Mouse (Mus musculus) ovary, postnatal 36 days (tissue): ENCODE data around the gene Pdss1.
"Not testable (repeated sequence)": the region's sequence is repeated elsewhere in the genome, so short reads cannot be mapped to it uniquely, and the experiment has no call there.

Experiments used
- DNase-seq: peaks from one replicate; pipeline ENCODE4 v3.0.0; 2022; ENCODE audit warnings: low spot score, mixed read lengths

The Pdss1 gene

DNA sequence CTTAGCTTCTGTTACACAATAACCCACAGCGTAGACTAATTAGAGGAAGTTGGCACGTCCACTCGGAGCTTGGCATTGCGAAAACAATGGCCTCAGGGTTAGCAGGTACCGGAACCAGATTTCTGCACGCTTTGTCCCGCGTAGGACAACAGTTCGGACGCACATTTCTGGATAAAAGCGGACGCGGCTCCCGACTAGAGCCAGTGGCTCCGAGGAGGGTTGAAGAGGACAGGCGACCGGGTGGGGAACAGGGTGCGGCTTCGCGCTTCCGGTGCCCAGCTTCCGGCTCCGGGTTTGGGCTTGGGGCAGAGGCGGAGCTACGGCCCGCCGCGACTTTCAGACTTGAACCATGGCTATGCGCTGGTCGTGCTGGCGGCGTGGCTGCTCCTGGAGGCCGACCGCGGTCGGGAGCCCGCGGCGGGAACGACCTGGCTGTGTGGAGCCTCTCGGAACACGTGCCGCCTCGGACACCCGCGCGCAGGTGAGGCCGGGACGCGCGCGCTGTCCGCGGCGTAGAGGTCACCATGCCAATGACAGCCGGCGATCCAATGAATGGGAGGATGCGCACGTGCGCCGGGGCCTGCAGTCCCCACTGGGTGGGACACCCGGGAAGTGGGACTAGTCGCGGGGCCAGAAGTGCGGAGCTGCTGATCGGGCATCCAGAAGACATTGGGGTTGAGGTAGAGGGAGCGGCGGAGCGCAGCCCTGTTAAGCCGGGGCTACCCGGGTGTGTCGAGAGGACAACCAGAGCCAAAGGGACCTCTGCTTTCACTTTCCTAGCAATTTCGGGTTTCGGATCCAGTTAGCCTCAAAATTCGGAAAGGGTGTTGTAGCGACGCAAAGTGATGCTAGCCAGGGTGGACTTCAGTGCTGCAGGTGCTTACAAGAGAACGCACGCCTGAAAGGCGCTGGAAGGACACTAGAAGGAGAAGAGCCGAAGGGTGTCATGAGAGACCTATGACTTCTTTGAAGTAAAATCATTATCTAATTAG is at the start of gene Pdss1:
TSS of gene Pdss1 (plus strand) at position 241 of the 992 bp plus-strand sequence.
- peak; percentile 89 for DNase-seq

DNA sequence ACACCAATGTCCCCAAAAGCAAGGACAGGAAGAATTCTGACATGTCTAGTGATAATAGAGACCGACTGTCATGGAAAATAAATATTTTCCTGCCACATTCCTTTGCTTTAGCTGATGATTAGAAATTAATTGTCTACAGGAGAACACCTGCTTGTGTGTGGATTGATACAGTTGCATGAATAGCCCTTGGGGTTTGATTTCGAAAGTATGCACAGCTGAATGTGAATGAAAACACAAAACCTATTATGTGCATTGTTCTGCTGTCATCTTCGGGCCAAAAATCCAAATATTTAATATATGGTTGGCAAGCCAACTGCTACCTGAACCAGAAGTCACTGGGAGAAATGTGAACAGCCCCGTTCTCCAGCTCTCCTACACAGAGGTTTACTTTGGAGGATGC is 43.4 kb upstream of the Pdss1 start:
- no peak for DNase-seq

DNA sequence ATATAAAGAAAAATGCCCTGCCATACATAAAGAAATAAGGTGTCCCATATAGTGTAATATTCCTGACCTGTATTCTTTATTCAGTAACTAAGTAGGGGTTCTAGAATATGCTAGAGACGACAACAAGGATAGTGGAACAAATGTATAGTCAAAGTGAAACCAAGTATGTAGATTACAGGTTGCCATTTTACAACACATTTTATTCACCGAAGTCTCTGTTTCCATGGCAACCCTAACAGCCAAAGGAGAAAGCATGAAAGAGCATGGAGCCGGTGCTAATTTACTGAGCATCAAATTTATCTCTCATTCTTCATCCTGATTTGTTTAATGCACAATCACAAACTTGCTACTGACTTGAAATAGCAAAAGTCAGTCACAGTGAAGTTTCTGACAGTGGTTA is 37.8 kb upstream of the Pdss1 start:
- DNase-seq = no peak

DNA sequence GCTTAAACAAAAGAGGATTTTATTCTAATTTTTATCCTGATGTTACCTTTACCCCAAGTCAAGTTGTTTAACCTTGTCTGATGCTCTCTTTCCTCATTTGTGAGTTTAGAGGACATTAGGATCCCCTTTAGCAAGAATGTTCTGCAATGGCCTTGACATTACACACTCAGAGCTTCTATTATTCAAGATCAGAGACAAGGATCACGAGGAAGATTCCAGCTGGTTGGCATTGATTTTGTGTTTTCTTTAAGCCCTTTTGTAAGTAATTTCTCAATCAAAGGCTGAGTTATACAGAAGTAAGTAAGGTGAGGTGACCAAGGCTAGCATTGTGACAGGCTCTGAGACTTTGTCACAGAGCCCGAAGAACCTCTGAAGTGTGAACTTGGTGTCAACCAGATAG is 33.1 kb upstream of the Pdss1 start:
- DNase-seq = no peak

DNA sequence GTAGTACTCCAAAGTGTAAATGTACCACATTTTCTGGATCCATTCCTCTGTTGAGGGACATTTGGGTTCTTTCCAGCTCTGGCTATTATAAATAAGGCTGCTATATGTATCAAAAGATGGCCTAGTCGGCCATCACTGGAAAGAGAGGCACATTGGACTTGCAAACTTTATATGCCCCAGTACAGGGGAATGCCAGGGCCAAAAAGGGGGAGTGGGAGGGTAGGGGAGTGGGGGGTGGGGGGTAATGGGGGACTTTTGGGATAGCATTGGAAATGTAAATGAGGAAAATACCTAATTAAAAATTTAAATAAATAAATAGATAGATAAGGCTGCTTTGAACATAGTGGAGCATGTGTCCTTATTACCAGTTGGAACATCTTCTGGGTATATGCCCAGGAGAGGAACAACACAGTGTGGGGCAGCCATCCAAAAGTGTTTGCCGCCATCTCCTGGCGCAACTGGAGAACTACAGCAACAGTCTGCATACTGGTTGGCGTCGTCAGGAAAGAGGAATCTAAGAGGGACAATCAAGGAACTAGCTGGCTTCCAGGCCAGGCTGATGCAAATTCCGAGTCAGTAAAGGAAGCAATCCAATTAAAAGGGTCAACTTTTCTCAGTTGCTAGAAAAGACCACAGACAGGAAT is 30.8 kb upstream of the Pdss1 start:
- peak; percentile 65 for DNase-seq

DNA sequence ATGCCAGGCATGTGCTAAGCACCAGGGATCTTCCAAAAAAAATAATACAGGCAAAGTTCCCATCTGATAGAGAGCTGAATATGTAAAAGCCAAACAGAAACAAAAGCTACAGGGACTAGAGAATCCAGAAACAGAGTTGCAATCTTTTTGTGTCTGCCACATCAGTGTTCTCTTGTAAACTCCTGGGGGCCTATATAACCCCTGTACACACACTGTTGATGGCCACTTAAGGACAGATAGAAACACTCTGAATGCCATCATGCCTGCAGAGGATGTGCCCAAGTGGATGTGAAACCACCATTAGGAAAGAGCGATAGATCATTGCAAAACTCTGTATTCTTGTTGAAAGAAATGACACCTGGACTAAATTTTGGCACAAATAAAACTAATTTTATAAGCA is 29.5 kb upstream of the Pdss1 start:
- no peak for DNase-seq

DNA sequence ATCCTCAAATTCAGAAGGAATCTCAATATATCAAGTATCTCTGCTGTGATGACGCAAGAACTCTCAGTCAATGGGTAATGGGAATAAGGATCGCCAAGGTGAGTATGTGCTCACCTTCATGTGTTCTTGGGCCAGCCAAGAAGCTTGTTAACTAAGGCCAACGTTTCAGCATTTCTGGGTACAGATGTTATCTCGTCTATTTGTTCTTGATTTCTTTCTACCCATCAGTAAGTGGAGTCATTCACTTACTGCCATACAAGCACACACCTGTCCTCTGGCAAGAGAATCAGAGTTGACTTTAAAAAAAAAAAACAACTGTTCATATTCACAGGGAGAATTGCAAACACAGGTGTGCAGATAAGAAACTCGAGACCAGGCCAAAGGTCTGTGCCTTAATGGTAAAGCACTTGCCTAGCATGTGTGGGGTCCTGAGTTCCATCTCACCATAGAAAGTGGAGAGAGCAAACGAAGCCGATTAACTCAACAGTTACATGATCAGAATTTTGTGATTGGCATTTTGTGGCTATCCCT is 28.4 kb upstream of the Pdss1 start:
- no peak for DNase-seq

DNA sequence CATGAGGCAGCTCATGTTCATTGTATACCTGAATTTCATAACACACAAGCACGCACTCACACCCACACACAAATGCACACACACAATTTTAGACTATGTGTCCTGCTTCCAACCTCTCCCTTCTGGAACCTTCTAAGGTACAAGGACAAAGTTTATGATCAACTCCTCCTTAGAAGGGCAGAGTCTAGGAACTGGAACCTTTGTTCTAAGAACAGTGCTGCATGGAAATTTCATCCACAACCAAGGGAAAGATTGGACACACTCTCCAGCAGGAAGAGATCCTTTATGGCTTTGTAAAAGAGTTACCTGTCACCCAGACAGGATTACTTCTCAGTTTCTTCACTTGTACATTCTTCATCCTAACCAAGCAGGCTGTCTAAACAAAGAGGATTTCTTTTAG is 22.2 kb upstream of the Pdss1 start:
- DNase-seq = no peak

DNA sequence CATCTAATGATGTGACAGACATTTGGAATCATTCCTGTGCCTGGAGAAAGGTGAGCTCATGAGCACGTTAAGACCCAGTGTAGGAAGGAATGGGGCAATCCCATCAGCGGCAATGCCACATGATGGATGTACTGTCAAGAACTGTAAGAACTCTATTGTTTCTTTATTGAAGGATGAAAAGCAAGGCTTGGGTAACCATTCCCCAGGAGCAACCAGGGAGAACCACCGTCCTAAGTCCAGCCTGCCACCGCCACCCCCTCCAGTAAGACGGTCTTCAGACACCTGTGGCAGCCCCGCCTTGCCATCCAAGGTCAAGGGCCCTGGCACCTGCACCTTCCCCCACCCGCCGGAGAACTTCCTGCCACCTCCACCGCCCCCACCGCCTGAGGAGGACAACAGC is 20.7 kb upstream of the Pdss1 start:
- peak; percentile 7 for DNase-seq

DNA sequence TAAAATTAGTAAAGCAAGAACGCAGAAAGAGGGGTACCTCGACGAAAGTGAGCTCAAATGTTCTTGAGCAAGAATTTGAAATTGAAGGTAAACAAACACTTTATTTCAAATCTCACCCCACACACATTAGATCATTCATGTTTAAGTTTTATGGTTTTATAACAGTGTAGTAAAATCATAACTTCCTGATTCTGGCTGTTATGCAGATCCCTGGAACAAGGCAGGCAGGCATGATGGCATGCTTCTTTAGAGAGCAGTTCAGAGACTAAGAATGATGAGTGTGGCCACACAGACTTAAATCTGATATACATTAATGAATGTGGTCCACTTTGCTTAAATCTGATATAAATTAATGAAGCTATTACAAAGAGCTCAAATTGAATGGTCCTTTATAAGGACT is 18.7 kb upstream of the Pdss1 start:
- no peak for DNase-seq

DNA sequence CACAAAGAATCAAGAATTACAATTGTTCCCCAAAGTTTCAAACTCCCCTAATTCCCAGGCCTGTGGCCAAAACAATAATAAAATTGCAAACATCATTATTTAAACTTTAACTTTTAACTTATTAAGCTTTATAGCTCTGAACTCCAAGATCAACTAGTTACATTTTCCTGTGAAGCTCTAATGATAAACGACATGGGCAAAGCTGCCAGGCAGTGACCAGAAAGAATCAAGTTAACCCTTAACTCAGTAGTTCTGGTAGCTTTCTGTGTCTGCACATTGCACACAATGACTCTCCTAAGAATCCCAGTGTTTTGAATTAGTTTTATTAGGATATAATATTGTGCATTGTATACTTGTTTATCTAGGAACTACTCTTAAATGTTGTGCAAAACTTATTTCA is 16.5 kb upstream of the Pdss1 start:
- DNase-seq = no peak

DNA sequence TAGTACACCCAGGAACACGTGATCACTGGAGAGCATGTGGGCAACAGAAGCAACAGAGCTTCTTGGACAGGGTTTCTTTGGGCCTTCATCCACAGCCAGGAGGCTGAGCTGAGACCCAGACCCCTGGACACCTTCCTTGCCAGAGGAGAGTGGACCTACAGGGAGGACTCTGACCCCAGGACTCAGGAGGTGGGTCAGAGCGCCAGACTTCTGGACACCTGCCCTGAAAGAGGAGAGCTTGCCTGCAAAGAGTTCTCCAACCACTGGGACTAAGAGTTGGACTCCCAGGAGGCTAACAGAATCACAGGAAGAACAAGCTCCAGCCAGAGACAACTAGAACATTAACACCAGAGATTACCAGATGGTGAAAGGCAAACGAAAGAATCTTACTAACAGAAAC is 14.6 kb upstream of the Pdss1 start:
- DNase-seq = not testable (repeated sequence)

DNA sequence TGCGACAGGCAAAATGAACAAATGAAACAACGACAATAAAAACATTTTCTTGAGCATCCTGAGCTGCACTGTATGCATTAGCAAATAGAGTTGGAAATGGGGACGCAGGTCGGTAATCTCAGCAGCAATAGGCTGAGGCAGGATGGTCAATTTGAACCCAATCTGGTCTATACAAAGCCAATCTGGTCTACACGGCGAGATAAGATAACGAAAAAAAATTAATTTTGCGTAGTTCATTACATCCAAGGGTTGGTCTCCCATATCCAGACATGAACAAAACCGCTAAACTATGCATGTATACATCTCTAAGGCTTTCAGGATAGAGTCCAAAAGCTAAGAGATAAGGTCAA is 415 bp upstream of the Pdss1 start:
- DNase-seq = no peak

DNA sequence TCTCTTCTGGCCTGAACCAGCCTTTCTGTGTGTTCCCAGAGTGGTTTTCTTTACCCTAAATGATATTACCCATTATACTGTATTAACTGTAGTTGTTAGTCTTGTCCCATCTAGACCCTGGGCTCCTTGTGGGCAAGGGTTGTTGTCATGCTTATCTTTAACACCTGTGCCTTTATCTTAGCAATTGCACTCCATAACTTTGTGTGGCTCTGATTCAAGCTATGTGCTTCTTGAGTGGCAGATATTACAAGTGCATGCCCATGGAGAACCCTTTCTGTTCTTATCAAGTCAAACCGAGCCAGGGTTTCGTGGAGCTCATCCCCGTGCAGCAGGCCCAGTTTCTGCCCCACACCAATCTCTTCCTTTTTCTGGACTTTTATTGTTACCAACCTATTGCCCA is 8.6 kb downstream of the Pdss1 start:
- no peak for DNase-seq

DNA sequence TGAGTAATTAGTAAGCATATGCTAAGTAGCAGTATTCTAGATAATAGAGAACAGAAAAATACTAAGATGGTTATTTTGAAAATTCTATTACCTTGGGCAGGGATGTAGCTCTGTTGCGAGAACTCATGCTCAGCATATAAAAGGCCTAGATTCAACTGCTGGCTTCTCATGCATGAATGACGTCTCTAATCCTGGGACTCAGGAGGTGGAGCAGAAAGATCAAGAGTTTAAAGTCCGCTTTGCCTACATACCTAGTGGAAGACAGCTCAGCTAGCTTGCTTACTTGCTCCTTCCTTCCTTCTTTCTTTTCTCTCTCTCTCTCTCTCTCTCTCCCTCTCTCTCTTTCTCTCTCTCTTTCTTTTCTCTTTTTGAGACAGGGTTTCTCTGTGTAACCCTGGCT is 19.1 kb downstream of the Pdss1 start:
- DNase-seq = no peak

DNA sequence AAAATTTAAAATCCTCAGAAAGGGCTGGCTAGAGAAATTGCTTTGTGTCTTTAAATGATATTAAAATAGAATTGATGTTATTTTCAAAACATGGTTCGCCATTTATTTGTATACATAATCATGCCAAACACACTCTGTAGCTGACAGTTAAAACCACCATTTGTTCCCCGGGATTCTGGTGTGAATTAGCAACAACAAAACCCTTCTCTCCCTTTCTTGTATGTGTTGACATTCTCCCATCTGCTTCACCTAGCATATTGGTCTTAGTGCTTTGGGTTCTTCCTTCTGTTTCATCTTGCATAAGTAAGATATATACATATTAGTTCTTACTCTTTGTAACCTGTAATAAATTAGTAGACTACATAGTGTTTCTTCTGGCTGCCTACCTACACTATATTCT is 23.3 kb downstream of the Pdss1 start:
- DNase-seq = no peak

DNA sequence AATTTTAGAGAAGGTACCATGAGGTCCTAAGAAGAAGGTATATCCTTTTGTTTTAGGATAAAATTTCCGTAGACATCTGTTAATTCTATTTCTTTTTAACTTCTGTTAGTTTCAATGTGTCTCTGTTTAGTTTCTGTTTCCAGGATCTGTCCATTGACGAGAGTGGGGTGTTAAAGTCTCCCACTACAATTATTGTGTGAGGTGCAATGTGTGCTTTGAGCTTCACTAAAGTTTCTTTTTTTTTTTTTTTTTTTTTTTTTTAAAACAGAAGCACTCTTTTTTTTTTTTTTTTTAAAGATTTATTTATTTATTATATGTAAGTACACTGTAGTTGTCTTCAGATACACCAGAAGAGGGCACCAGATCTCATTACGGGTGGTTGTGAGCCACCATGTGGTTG is 30.6 kb downstream of the Pdss1 start:
- DNase-seq = not testable (repeated sequence)

DNA sequence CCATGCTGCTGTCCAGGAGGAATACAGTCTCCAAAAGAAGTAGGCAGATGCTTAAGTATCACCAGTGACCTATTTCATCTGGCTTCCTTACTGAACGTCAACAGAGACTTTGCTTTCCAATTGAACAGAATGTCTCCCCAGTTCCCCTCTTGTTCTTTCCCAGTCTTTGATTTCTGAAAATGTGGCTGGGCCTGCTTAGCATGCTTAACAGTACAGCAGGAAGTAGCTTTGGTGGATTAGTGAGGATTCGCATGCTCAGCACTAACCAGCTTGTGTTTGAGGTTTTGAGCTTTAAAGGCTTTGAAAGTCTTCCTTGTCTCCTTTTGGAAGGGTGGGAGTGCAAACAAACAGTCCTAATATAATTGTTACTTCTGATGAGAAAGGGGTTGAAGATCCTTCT is 32.9 kb downstream of the Pdss1 start:
- no peak for DNase-seq

DNA sequence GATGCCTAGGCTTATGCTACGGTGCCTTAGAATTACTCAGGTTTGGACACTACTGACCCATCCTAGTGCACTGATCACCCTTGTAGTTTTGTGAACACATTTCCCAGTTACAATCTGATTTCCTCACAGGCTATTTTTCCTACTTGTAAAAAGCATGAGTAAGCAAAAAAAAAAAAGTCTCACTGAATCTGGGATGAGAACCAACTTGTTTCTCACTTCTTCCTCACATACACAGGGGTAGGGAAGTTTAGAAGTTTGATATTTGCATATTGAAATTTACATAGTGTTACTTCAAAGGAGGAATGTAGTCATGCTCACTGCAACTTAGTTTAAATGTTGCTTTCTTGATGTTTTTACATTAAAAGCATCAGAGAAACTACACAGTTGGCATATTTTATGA is 38.2 kb downstream of the Pdss1 start:
- DNase-seq = no peak

DNA sequence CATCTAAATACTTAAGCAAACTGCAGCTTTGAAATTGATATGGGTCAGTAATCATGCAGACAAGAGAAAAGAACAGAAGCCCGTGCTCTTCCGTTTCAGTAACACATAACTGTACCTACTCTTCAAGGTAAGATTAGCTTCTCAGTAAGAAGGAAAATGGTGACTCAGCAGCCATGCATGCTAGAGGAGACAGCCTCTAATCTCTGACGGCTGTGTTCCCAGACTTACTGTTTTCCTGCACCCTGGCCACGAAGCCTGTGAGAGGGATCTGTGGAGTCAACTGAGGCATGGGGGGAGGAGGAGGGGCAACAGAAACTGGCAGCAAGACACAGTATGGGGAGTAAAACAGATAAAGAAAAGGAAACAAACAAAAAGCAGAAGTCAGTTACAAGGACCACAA is 54.6 kb downstream of the Pdss1 start:
- DNase-seq = no peak

DNA sequence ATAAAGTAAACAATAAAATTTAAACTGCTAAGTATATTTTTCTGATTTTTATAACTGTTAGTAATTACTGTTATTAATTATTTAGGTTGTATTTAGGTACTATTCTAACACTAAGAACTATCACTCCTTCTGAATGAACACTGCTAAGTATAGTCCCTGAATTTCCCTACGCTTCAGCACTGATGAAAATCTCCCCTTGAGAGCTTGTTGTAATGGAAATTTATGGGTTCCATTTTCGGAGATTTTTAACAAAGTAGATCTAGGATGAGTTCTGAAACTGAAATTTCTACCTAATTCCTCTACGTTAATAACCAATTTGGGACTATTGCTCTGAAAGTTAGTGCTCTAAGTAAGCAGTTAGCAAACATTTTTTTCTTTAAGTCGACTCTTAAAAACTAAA is 59.0 kb downstream of the Pdss1 start:
- no peak for DNase-seq

DNA sequence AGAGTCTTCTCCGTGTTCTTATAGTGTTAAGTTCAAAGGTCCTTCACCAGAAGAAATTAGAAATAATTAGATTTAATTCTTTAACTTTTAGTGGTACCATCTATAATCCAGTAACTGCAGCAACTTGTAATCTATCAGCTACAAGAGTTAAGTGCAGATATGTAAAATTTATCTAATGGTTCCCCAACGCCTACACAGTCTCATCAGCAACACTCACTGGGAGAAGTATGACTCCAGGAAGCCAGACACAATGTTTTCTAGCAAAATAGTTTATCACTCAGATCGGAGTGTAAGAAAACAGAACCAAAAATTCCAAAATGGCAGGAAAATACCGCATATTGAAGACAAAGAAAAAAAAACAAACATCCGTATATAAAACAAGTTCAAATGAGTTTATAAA is 60.6 kb downstream of the Pdss1 start:
- DNase-seq = no peak

DNA sequence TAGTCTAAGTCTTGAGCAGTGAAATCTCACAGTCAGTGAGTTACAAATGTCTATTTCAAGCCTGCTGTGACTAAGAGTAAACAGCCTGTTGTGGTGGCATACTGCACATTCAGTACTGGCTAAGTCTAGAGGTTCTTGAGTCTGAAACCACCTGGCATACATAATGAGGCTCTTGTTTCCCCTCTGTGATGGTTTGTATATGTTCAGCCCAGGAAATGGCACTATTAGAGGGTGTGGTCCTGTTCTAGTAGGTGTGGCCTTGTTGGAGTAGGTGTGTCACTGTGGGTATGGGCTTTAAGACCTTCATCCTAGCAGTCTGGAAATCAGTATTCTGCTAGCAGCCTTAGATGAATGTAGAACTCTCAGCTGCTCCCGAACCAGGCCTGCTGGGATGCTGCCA is 62.1 kb downstream of the Pdss1 start:
- DNase-seq = no peak
